ENCODE assay signal across 33 mouse cellular contexts in genomic region chr1:60757631-60758030, GRCm38 (mm10).
"Had no signal": no experiment of that assay in that cellular context is flagged by ENCODE, and none has a peak within 500 bp of the region (broad histone marks: within the 10 kb centered on the region; RNA-seq: fewer than 3 reads in every experiment).

No protein-coding gene starts in this region.

- H3K4me1 ChIP-seq: heart, embryonic 10.5 days; heart, embryonic 12.5 days; heart, embryonic 13.5 days; heart, embryonic 15.5 days; hindbrain, embryonic 12.5 days; hindbrain, embryonic 13.5 days; hindbrain, embryonic 15.5 days; intestine, embryonic 15.5 days; kidney, embryonic 15.5 days had no signal

- ATAC-seq: hindbrain, embryonic 16.5 days; hindbrain, postnatal 0 days; intestine, embryonic 15.5 days; intestine, embryonic 16.5 days; intestine, postnatal 0 days had no signal

- H3K27me3 ChIP-seq: heart, embryonic 12.5 days; heart, embryonic 13.5 days; heart, embryonic 15.5 days; hindbrain, embryonic 12.5 days; hindbrain, embryonic 13.5 days; hindbrain, embryonic 15.5 days; intestine, embryonic 15.5 days; kidney, embryonic 15.5 days had no signal

- DNase-seq: heart, postnatal 10 days; heart, postnatal 14 days; heart, postnatal 36 days; heart, postnatal 4 days; kidney, adult 11 months; kidney, adult 18-20 months; kidney, adult 2 months; kidney, adult 8-10 months; kidney, adult 9 months; kidney, postnatal 10 days; kidney, postnatal 14 days; kidney, postnatal 25 days; kidney, postnatal 36 days; kidney, postnatal 4 days; layer of hippocampus, adult 9-11 months; layer of hippocampus, postnatal 36 days had no signal

- H3K36me3 ChIP-seq: heart, embryonic 10.5 days; heart, embryonic 12.5 days; heart, embryonic 13.5 days; heart, embryonic 15.5 days; hindbrain, embryonic 10.5 days; hindbrain, embryonic 12.5 days; hindbrain, embryonic 13.5 days; hindbrain, embryonic 15.5 days; intestine, embryonic 15.5 days; kidney, embryonic 15.5 days had no signal

- H3K4me3 ChIP-seq: heart, embryonic 10.5 days; heart, embryonic 12.5 days; heart, embryonic 13.5 days; heart, embryonic 15.5 days; hindbrain, embryonic 10.5 days; hindbrain, embryonic 12.5 days; hindbrain, embryonic 13.5 days; hindbrain, embryonic 15.5 days; intestine, embryonic 15.5 days; kidney, embryonic 15.5 days; layer of hippocampus, adult 2 months had no signal

- H3K27ac ChIP-seq: heart, embryonic 10.5 days; heart, embryonic 13.5 days; heart, embryonic 15.5 days; hindbrain, embryonic 10.5 days; hindbrain, embryonic 12.5 days; hindbrain, embryonic 13.5 days; hindbrain, embryonic 14.5 days; hindbrain, embryonic 15.5 days; hindbrain, postnatal 0 days; intestine, embryonic 15.5 days; kidney, embryonic 15.5 days; kidney, postnatal 0 days; layer of hippocampus, adult 2 months had no signal
